Mouse (Mus musculus) thymus, adult 2 months (tissue): ENCODE measurements around the gene Pax7.

ENCODE experiments used
- CTCF ChIP-seq: fragments of 200-500 bp; IDR thresholded peaks from 2 replicates; pipeline ENCODE4 v1.5.1; 2012; ENCODE audit warnings: mild to moderate bottlenecking, control low read depth, low read length, moderate library complexity, borderline replicate concordance; ENCODE audit not compliant: control insufficient read depth, poor library complexity, insufficient read depth; ENCODE audit errors: extremely low read depth
- POLR2A ChIP-seq: fragments of 200-500 bp; IDR thresholded peaks from 2 replicates; pipeline ENCODE4 v1.6.1; 2012; ENCODE audit warnings: mild to moderate bottlenecking, low read length, control low read depth, moderate library complexity; ENCODE audit not compliant: control insufficient read depth, poor library complexity, insufficient read depth; ENCODE audit errors: extremely low read depth

GRCm38 (mm10) chr4:139737035-139737434 is 96.3 kb downstream of the Pax7 start:
- TF ChIP-seq POLR2A (no peak), CTCF (no peak)
